Mouse (Mus musculus) midbrain, embryonic 15.5 days (tissue): Measurements from ENCODE around the gene Polr3e. TPM values are rescaled to one million over a fixed set of nuclear protein-coding genes. Genes with fewer than 3 reads are reported as not detected.
A peak's percentile ranks its signal among the peaks of the same experiment; 100 is the strongest.

Experiments
- ATAC-seq: fragments of 200-750 bp; cut with Nextera tagmentation; replicated peaks from 2 replicates; pipeline ENCODE4 v1.8.0; 2017; ENCODE audit warnings: moderate TSS enrichment
- H3K27ac ChIP-seq: fragments of 300-500 bp; sonication (generic); 2 replicates; pipeline ENCODE4 v1.5.1; 2015; ENCODE audit warnings: mild to moderate bottlenecking, inconsistent platforms
- H3K27me3 ChIP-seq: fragments of 300-500 bp; sonication (generic); replicated peaks from 2 replicates; pipeline ENCODE4 v1.6.1; 2015; ENCODE audit warnings: inconsistent platforms
- H3K36me3 ChIP-seq: fragments of 300-500 bp; sonication (generic); replicated peaks from 2 replicates; pipeline ENCODE4 v1.6.1; 2015; ENCODE audit warnings: inconsistent platforms
- H3K4me1 ChIP-seq: fragments of 300-500 bp; sonication (generic); 2 replicates; pipeline ENCODE4 v1.6.1; 2015; ENCODE audit warnings: inconsistent platforms
- H3K4me2 ChIP-seq: fragments of 300-500 bp; sonication (generic); 2 replicates; pipeline ENCODE4 v1.6.1; 2015; ENCODE audit warnings: inconsistent platforms, mild to moderate bottlenecking, moderate library complexity
- H3K4me3 ChIP-seq: fragments of 300-500 bp; sonication (generic); 2 replicates; pipeline ENCODE4 v1.5.1; 2015; ENCODE audit warnings: mild to moderate bottlenecking, inconsistent platforms
- H3K9ac ChIP-seq: fragments of 300-500 bp; sonication (generic); 2 replicates; pipeline ENCODE4 v1.6.1; 2015; ENCODE audit warnings: mild to moderate bottlenecking, inconsistent platforms
- H3K9me3 ChIP-seq: fragments of 300-500 bp; sonication (generic); 2 replicates; pipeline ENCODE4 v1.6.1; 2016; ENCODE audit warnings: inconsistent platforms
- WGBS: fragments of 180-500 bp; shearing (Covaris S2); methylation state at CpG from one replicate; pipeline ENCODE4 v1.1.7; 2015; ENCODE audit warnings: mixed read lengths; 5-methylcytosine and 5-hydroxymethylcytosine counted together
- polyA plus RNA-seq: library from polyadenylated mRNA; unstranded; fragments of >200 nt; fragmentation: Nextera tagmentation; extraction: Ambion mirVana; gene quantifications from 2 replicates; pipeline ENCODE4 v1.2.1, GENCODE M21; 2015

The Polr3e gene
- polyA plus RNA-seq, 1 experiment from 2014 or later = 25.5 TPM

DNA sequence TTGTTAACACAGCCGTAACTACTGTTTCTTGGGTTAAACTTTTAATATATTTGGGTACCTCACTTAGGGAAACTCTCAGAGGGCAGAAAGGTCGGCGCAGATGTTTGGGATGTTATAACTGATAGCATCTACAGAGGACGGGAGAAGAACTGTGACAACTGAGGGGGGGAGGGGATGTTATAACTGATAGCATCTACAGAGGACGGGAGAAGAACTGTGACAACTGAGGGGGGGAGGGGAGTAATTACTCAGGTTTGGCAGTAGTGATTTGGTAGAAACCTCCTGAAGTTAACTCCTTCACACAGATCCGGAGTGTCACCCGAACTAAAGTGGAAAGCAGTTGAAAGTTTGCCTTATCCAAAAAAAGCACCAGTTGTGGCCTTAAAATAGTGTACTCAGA lies 65.4 kb downstream of the Polr3e start:
- no peak overlapping the region for H3K27ac ChIP-seq
- H3K4me1 ChIP-seq = peaks cover 20% of the 10 kb centered on the region
- H3K9ac ChIP-seq = peak overlapping the region; percentile 84; the same call in 1 of the 2 replicates
- H3K4me3 ChIP-seq = peak overlapping the region; percentile 98
- no peaks in the 10 kb centered on the region for H3K9me3 ChIP-seq
- H3K36me3 ChIP-seq = no peaks in the 10 kb centered on the region
- no peak for ATAC-seq
- 16% methylated on average over 7 of the region's 7 CpGs for WGBS
- no peaks in the 10 kb centered on the region for H3K27me3 ChIP-seq
- H3K4me2 ChIP-seq = peak overlapping the region; percentile 87

- Histone ChIP-seq H3K27ac (no peak overlapping the region), H3K9ac (no peak overlapping the region), H3K27me3 (no peaks in the 10 kb centered on the region), H3K36me3 (no peaks in the 10 kb centered on the region), H3K4me2 (no peak overlapping the region), H3K4me3 (no peak overlapping the region), H3K4me1 (no peaks in the 10 kb centered on the region), H3K9me3 (no peaks in the 10 kb centered on the region)
- WGBS = 66% methylated on average over 8 of the region's 8 CpGs
- no peak for ATAC-seq
These were observed 73.6 kb downstream of the Polr3e start for GRCm38 (mm10) chr7:120991191-120991590.

Other genes with a start within 250 kb of the Polr3e start
- 0.34 and 0.54 TPM in 2 replicates for gene Pdzd9, start 247.4 kb upstream of the Polr3e start, polyA plus RNA-seq
- gene Mosmo, start 240.1 kb upstream of the Polr3e start, polyA plus RNA-seq = 12.3 and 14.9 TPM in 2 replicates
- 1.8 and 2.1 TPM in 2 replicates for gene Vwa3a, start 178.4 kb upstream of the Polr3e start, polyA plus RNA-seq
- 0.17 and 0.22 TPM in 2 replicates for gene Gm5737, start 105.4 kb upstream of the Polr3e start, polyA plus RNA-seq
- 33.6 and 40.1 TPM in 2 replicates for gene Eef2k, start 74.9 kb upstream of the Polr3e start, polyA plus RNA-seq
- gene Cdr2, start 64.6 kb downstream of the Polr3e start, polyA plus RNA-seq = 14.7 and 15.0 TPM in 2 replicates
- 0.18 and 0.49 TPM in 2 replicates for gene Mfsd13b, start 64.8 kb downstream of the Polr3e start, polyA plus RNA-seq
- 184 and 186 TPM in 2 replicates for gene Mettl9, start 116.7 kb downstream of the Polr3e start, polyA plus RNA-seq
- 1.1 and 1.3 TPM in 2 replicates for gene Igsf6, start 156.8 kb downstream of the Polr3e start, polyA plus RNA-seq
- gene Otoa, start 163.9 kb downstream of the Polr3e start, polyA plus RNA-seq = 0.09 and 0.35 TPM in 2 replicates